Mouse (Mus musculus) macrophage (primary cell): Measurements from ENCODE around the gene Smg6. TPM values are rescaled to one million over a fixed set of nuclear protein-coding genes. Genes with fewer than 3 reads are reported as not detected.
A peak's percentile ranks its signal among the peaks of the same experiment; 100 is the strongest.

Source experiments
- H3K27ac ChIP-seq: fragments of 350-480 bp; formaldehyde crosslinking; 2 replicates; pipeline ENCODE4 v1.9.0; 2021
- H3K36me3 ChIP-seq: fragments of 350-480 bp; formaldehyde crosslinking; 2 replicates; pipeline ENCODE4 v1.9.0; 2021; ENCODE audit errors: inconsistent target
- H3K4me3 ChIP-seq: fragments of 350-480 bp; formaldehyde crosslinking; 2 replicates; pipeline ENCODE4 v1.9.0; 2021; ENCODE audit errors: inconsistent target
- H3K79me2 ChIP-seq: fragments of 350-480 bp; formaldehyde crosslinking; 2 replicates; pipeline ENCODE4 v1.9.0; 2021; ENCODE audit errors: inconsistent target
- WGBS: methylation state at CpG from one replicate; pipeline ENCODE4 v1.1.7; 2026; ENCODE audit warnings: inconsistent platforms; ENCODE audit not compliant: missing documents; 5-methylcytosine and 5-hydroxymethylcytosine counted together
- polyA plus RNA-seq: library from polyadenylated mRNA; stranded (reverse); fragments of 250-400 nt; gene quantifications from 3 replicates; pipeline ENCODE4 v1.2.4, GENCODE M21; 2018; ENCODE audit warnings: inconsistent platforms

Gene Smg6
- polyA plus RNA-seq, 1 experiment from 2014 or later: 19.0 TPM

GRCm38 (mm10) chr11:75196131-75196530 is 270.5 kb downstream of the Smg6 start:
- Histone ChIP-seq H3K79me2 (no peaks in the 10 kb centered on the region), H3K4me3 (no peak overlapping the region), H3K27ac (no peak overlapping the region), H3K36me3 (no peaks in the 10 kb centered on the region)
- 84% methylated on average over 6 of the region's 6 CpGs for WGBS

GRCm38 (mm10) chr11:75197956-75198355 is 272.3 kb downstream of the Smg6 start:
- Histone ChIP-seq H3K4me3 (no peak overlapping the region), H3K36me3 (no peaks in the 10 kb centered on the region)
- WGBS: 83% methylated on average over 5 of the region's 7 CpGs

GRCm38 (mm10) chr11:75198792-75199191 is 273.2 kb downstream of the Smg6 start:
- Histone ChIP-seq H3K4me3 (no peak overlapping the region), H3K27ac (no peak overlapping the region), H3K79me2 (no peaks in the 10 kb centered on the region), H3K36me3 (no peaks in the 10 kb centered on the region)
- 90% methylated on average over 4 of the region's 4 CpGs for WGBS

More at GRCm38 (mm10) chr11:75197956-75198355, 272.3 kb downstream of the Smg6 start:
- no peaks in the 10 kb centered on the region for H3K79me2 ChIP-seq
- no peak overlapping the region for H3K27ac ChIP-seq

GRCm38 (mm10) chr11:75199951-75200350 is 274.3 kb downstream of the Smg6 start:
- 71% methylated on average over 5 of the region's 5 CpGs for WGBS
- H3K79me2 ChIP-seq: no peaks in the 10 kb centered on the region
- H3K4me3 ChIP-seq: no peak overlapping the region
- H3K36me3 ChIP-seq: no peaks in the 10 kb centered on the region
- H3K27ac ChIP-seq: no peak overlapping the region

- Histone ChIP-seq H3K4me3 (no peak overlapping the region), H3K27ac (no peak overlapping the region), H3K79me2 (no peaks in the 10 kb centered on the region), H3K36me3 (no peaks in the 10 kb centered on the region)
- WGBS: 97% methylated on average over 12 of the region's 12 CpGs
Observed at GRCm38 (mm10) chr11:75200935-75201334, 275.3 kb downstream of the Smg6 start.

- no peaks in the 10 kb centered on the region for H3K36me3 ChIP-seq
- no peak overlapping the region for H3K4me3 ChIP-seq
- WGBS: 81% methylated on average over 8 of the region's 8 CpGs
- H3K27ac ChIP-seq: no peak overlapping the region
- no peaks in the 10 kb centered on the region for H3K79me2 ChIP-seq
Observed at GRCm38 (mm10) chr11:75201721-75202120, 276.1 kb downstream of the Smg6 start.

- Histone ChIP-seq H3K27ac (no peak overlapping the region), H3K36me3 (no peaks in the 10 kb centered on the region), H3K79me2 (no peaks in the 10 kb centered on the region), H3K4me3 (no peak overlapping the region)
- 93% methylated on average over 4 of the region's 4 CpGs for whole genome bisulfite sequencing
Observed at GRCm38 (mm10) chr11:75203926-75204325, 278.3 kb downstream of the Smg6 start.

GRCm38 (mm10) chr11:75204472-75204871 is 278.8 kb downstream of the Smg6 start:
- 47% methylated on average over 9 of the region's 9 CpGs for WGBS

GRCm38 (mm10) chr11:75206347-75206746 is 280.7 kb downstream of the Smg6 start:
- no peak overlapping the region for H3K4me3 ChIP-seq
- H3K36me3 ChIP-seq: no peaks in the 10 kb centered on the region
- WGBS: 71% methylated on average over 4 of the region's 4 CpGs
- H3K27ac ChIP-seq: no peak overlapping the region
- no peaks in the 10 kb centered on the region for H3K79me2 ChIP-seq

More at GRCm38 (mm10) chr11:75204472-75204871, 278.8 kb downstream of the Smg6 start:
- H3K4me3 ChIP-seq: no peak overlapping the region
- no peaks in the 10 kb centered on the region for H3K79me2 ChIP-seq
- H3K36me3 ChIP-seq: no peaks in the 10 kb centered on the region
- no peak overlapping the region for H3K27ac ChIP-seq

- Histone ChIP-seq H3K4me3 (no peak overlapping the region), H3K79me2 (no peaks in the 10 kb centered on the region), H3K27ac (0 out of 2 replicates have a peak overlapping the region, but pooled peaks have one; percentile 0), H3K36me3 (no peaks in the 10 kb centered on the region)
- 33% methylated on average over 4 of the region's 4 CpGs for WGBS
Observed at GRCm38 (mm10) chr11:75209363-75209762, 283.7 kb downstream of the Smg6 start.

- WGBS: 89% methylated on average over 4 of the region's 4 CpGs
- Histone ChIP-seq H3K4me3 (no peak overlapping the region), H3K27ac (no peak overlapping the region), H3K79me2 (no peaks in the 10 kb centered on the region), H3K36me3 (no peaks in the 10 kb centered on the region)
Observed at GRCm38 (mm10) chr11:75210093-75210492, 284.5 kb downstream of the Smg6 start.

GRCm38 (mm10) chr11:75210755-75211154 is 285.1 kb downstream of the Smg6 start:
- H3K36me3 ChIP-seq: no peaks in the 10 kb centered on the region
- 97% methylated on average over 6 of the region's 6 CpGs for WGBS
- no peak overlapping the region for H3K27ac ChIP-seq
- H3K79me2 ChIP-seq: no peaks in the 10 kb centered on the region
- no peak overlapping the region for H3K4me3 ChIP-seq

- Histone ChIP-seq H3K27ac (0 out of 2 replicates have a peak overlapping the region, but pooled peaks have one; percentile 15), H3K36me3 (no peaks in the 10 kb centered on the region), H3K4me3 (no peak overlapping the region), H3K79me2 (no peaks in the 10 kb centered on the region)
- WGBS: 48% methylated on average over 8 of the region's 8 CpGs
Observed at GRCm38 (mm10) chr11:75212031-75212667, 286.5 kb downstream of the Smg6 start.

- H3K4me3 ChIP-seq: no peak overlapping the region
- H3K27ac ChIP-seq: no peak overlapping the region
- no peaks in the 10 kb centered on the region for H3K79me2 ChIP-seq
- 88% methylated on average over 1 of the region's 3 CpGs for WGBS
- no peaks in the 10 kb centered on the region for H3K36me3 ChIP-seq
Observed at GRCm38 (mm10) chr11:75212876-75213275, 287.3 kb downstream of the Smg6 start.

GRCm38 (mm10) chr11:75213372-75214080 is 287.9 kb downstream of the Smg6 start:
- Histone ChIP-seq H3K4me3 (no peak overlapping the region), H3K79me2 (no peaks in the 10 kb centered on the region), H3K36me3 (no peaks in the 10 kb centered on the region), H3K27ac (no peak overlapping the region)
- 62% methylated on average over 32 of the region's 35 CpGs for WGBS
